Mouse (Mus musculus): ENCODE data around the gene Rnh1. TPM values are rescaled to one million over a fixed set of nuclear protein-coding genes. Genes with fewer than 3 reads are reported as not detected.
A peak's percentile ranks its signal among the peaks of the same experiment; 100 is the strongest.

The Rnh1 gene
- total and polyA plus RNA-seq, 3 experiments = 84.7 to 133 (median 95.5) TPM

DNA sequence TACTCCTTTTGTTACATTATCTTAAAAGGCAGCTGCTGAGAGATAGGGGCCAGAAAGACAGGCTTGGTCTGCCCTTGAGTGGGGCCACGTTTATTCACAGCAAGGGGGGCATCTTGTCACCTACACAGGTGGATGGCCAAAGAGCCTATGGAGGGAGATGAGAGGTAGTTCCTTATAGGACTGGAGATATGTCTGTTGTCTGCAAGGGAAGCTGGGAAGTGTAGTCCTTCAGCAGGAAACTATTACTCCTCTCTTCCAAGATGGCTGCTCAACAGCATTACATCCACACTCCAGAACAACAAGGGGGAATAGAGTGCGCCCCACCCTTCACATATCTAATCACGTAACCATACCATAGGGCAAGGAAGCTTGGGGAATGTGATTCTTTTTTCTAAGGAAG is 53.2 kb downstream of the Rnh1 start:
- no peak for DNase-seq (ENCODE audit: extremely low read depth)
- Histone ChIP-seq H3K4me2 (ENCODE audit: insufficient read depth, low read depth, poor library complexity, severe bottlenecking) (no peak overlapping the region), H3K9ac (ENCODE audit: insufficient read depth, low read depth) (no peak overlapping the region), H3K27ac (ENCODE audit: insufficient read depth, low read depth) (no peak overlapping the region), H3K79me2 (replicated peaks; ENCODE audit: control insufficient read depth, extremely low read depth, insufficient read depth, poor library complexity, severe bottlenecking) (no peaks in the 10 kb centered on the region), H3K4me1 (ENCODE audit: control insufficient read depth in 1 of 2, insufficient read depth in 2 of 2) (peaks cover 0 to 3% of the 10 kb centered on the region in 2 experiments; a peak in 2 of 4 replicates), H3K36me3 (replicated peaks in 1 of 2; ENCODE audit: control insufficient read depth in 1 of 2, insufficient read depth in 1 of 2, low read length in 1 of 2) (no peaks in the 10 kb centered on the region), H3K27me3 (replicated peaks) (peaks cover 20% of the 10 kb centered on the region), H3K9me3 (replicated peaks; ENCODE audit: low read length) (no peaks in the 10 kb centered on the region), H3K4me3 (replicated peaks in 1 of 3; ENCODE audit: low read depth in 2 of 3, low read length in 2 of 3, poor library complexity in 1 of 3) (no peak overlapping the region)
- TF ChIP-seq E2F4 (IDR thresholded peaks at IDR 0.05; ENCODE audit: insufficient replicate concordance, low read depth, low read length) = no peak
- TF ChIP-seq MEF2A (IDR thresholded peaks at IDR 0.05; ENCODE audit: borderline replicate concordance, low read depth, low read length) = no peak
- peak; percentile 56 for TF ChIP-seq HCFC1 (IDR thresholded peaks at IDR 0.05; ENCODE audit: low read depth, low read length)
- TF ChIP-seq EP300 (IDR thresholded peaks at IDR 0.05; ENCODE audit: low read length) = no peak
- TF ChIP-seq RAD21 (IDR thresholded peaks at IDR 0.05; ENCODE audit: low read depth, low read length) = no peak
- no peak for TF ChIP-seq CHD1 (IDR thresholded peaks at IDR 0.05; ENCODE audit: low read depth, low read length)
- TF ChIP-seq TCF12 (IDR thresholded peaks at IDR 0.05; ENCODE audit: low read depth, low read length) = no peak
- dilution Hi-C loops (cut with MboI; ENCODE audit: extremely low pct_ligation_motif_present, extremely low pct_unique_long_range_greater_than_20kb, low sequenced_read_pairs) = no loop called here
- in situ Hi-C loops (cut with MboI; ENCODE audit: low pct_ligation_motif_present, low pct_unique_long_range_greater_than_20kb, low sequenced_read_pairs) = no loop called here

DNA sequence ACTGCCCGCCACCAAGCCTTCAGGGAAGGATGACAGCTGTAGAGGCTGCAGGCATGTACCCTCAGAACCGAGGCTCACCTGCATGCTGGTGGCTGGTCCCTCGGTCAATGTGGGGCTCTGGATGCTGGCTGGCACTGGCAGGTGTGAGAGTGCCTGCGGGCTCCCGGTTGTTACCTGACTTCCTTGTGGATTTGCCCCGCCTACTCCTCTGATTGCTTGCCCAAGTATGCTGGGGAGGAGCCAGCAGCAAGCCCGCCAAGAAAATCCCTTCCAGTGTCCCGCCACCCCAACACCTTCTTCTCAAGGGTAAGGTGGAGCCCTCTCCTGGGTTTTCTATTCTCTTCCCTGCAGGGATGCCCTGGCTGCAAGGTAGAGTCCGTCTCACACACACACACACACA is 55.0 kb downstream of the Rnh1 start, which contains the start of gene Ano9:
TSS of gene Ano9 (minus strand) at position 171 of the 400 bp plus-strand sequence.
- Histone ChIP-seq H3K27me3 (replicated peaks) (peaks cover 30% of the 10 kb centered on the region), H3K4me1 (ENCODE audit: control insufficient read depth in 1 of 2, insufficient read depth in 2 of 2) (no peaks in the 10 kb centered on the region; a peak in 1 of 4 replicates), H3K27ac (ENCODE audit: insufficient read depth, low read depth) (no peak within 1 kb of the TSS), H3K4me2 (ENCODE audit: insufficient read depth, low read depth, poor library complexity, severe bottlenecking) (no peak within 1 kb of the TSS), H3K9me3 (replicated peaks; ENCODE audit: low read length) (no peaks in the 10 kb centered on the region), H3K9ac (ENCODE audit: insufficient read depth, low read depth) (no peak within 1 kb of the TSS), H3K79me2 (replicated peaks; ENCODE audit: control insufficient read depth, extremely low read depth, insufficient read depth, poor library complexity, severe bottlenecking) (no peaks in the 10 kb centered on the region), H3K36me3 (replicated peaks in 1 of 2; ENCODE audit: control insufficient read depth in 1 of 2, insufficient read depth in 1 of 2, low read length in 1 of 2) (no peaks in the 10 kb centered on the region), H3K4me3 (replicated peaks in 1 of 3; ENCODE audit: low read depth in 2 of 3, low read length in 2 of 3, poor library complexity in 1 of 3) (no peak within 1 kb of the TSS)
- no peak for DNase-seq (ENCODE audit: extremely low read depth)
- in situ Hi-C loops (cut with MboI; ENCODE audit: low pct_ligation_motif_present, low pct_unique_long_range_greater_than_20kb, low sequenced_read_pairs) (no loop called here), dilution Hi-C loops (cut with MboI; ENCODE audit: extremely low pct_ligation_motif_present, extremely low pct_unique_long_range_greater_than_20kb, low sequenced_read_pairs) (no loop called here)
- TF ChIP-seq PAX5 (IDR thresholded peaks at IDR 0.05; ENCODE audit: low read length) (no peak), SIN3A (IDR thresholded peaks at IDR 0.05; ENCODE audit: low read length) (no peak), SMC3 (IDR thresholded peaks at IDR 0.05; ENCODE audit: low read depth, low read length) (no peak), MAX (IDR thresholded peaks at IDR 0.05; ENCODE audit: low read length) (no peak)

DNA sequence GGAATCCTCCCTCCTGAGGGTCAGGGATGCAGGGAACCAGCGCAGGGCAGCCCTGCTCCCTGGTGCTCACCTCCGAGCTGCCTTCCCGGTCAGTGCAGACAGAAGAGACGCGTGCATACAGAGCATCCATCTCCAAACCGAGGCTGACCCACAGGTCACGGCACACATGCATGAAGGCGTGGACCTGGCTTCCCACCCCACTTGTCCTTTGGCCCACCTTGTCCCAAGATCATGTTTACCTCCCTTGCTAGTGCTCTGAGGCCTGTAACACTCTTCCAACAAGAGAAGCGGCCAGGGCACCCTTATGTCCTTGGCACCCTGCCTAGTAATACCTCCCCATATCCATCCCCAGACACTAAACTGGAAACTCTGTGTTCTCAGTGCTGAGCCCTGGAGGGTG is 56.8 kb downstream of the Rnh1 start:
- in situ Hi-C loops (cut with MboI; ENCODE audit: low pct_ligation_motif_present, low pct_unique_long_range_greater_than_20kb, low sequenced_read_pairs) = no loop called here
- no peaks in the 10 kb centered on the region for H3K79me2 ChIP-seq (replicated peaks; ENCODE audit: control insufficient read depth, extremely low read depth, insufficient read depth, poor library complexity, severe bottlenecking)
- no peak overlapping the region for H3K4me2 ChIP-seq (ENCODE audit: insufficient read depth, low read depth, poor library complexity, severe bottlenecking)
- no peaks in the 10 kb centered on the region; a peak in 1 of 4 replicates for H3K4me1 ChIP-seq (ENCODE audit: control insufficient read depth in 1 of 2, insufficient read depth in 2 of 2)
- no peaks in the 10 kb centered on the region for H3K36me3 ChIP-seq (replicated peaks in 1 of 2; ENCODE audit: control insufficient read depth in 1 of 2, insufficient read depth in 1 of 2, low read length in 1 of 2)
- H3K9me3 ChIP-seq (replicated peaks; ENCODE audit: low read length) = no peaks in the 10 kb centered on the region
- H3K4me3 ChIP-seq (replicated peaks in 1 of 3; ENCODE audit: low read depth in 2 of 3, low read length in 2 of 3, poor library complexity in 1 of 3) = no peak overlapping the region
- peaks cover 37% of the 10 kb centered on the region for H3K27me3 ChIP-seq (replicated peaks)
- no peak for DNase-seq (ENCODE audit: extremely low read depth)
- H3K9ac ChIP-seq (ENCODE audit: insufficient read depth, low read depth) = no peak overlapping the region
- no peak for TF ChIP-seq HCFC1 (IDR thresholded peaks at IDR 0.05; ENCODE audit: low read depth, low read length)
- no peak for TF ChIP-seq USF1 (IDR thresholded peaks at IDR 0.05; ENCODE audit: low read depth, low read length)
- TF ChIP-seq RAD21 (IDR thresholded peaks at IDR 0.05; ENCODE audit: low read depth, low read length) = no peak
- no peak for TF ChIP-seq ZMIZ1 (IDR thresholded peaks at IDR 0.05; ENCODE audit: low read depth, low read length)
- no peak for TF ChIP-seq MAFK (IDR thresholded peaks at IDR 0.05; ENCODE audit: insufficient replicate concordance, low read length)
- TF ChIP-seq KAT2A (IDR thresholded peaks at IDR 0.05; ENCODE audit: insufficient replicate concordance, low read length) = no peak
- no peak for TF ChIP-seq SIN3A (IDR thresholded peaks at IDR 0.05; ENCODE audit: low read length)
- TF ChIP-seq TCF12 (IDR thresholded peaks at IDR 0.05; ENCODE audit: low read depth, low read length) = no peak
- TF ChIP-seq TBP (conservative IDR thresholded peaks at IDR 0.05; ENCODE audit: low read depth, low read length) = no peak
- TF ChIP-seq NRF1 (IDR thresholded peaks at IDR 0.05; ENCODE audit: low read depth, low read length) = no peak
- no peak for TF ChIP-seq MAZ (IDR thresholded peaks at IDR 0.05; ENCODE audit: low read depth, low read length)
- TF ChIP-seq CHD2 (IDR thresholded peaks at IDR 0.05; ENCODE audit: low read length) = no peak
- TF ChIP-seq MEF2A (IDR thresholded peaks at IDR 0.05; ENCODE audit: borderline replicate concordance, low read depth, low read length) = no peak
- no peak for TF ChIP-seq GABPA (IDR thresholded peaks at IDR 0.05; ENCODE audit: insufficient replicate concordance, low read depth, low read length)
- no peak overlapping the region for H3K27ac ChIP-seq (ENCODE audit: insufficient read depth, low read depth)
- dilution Hi-C loops (cut with MboI; ENCODE audit: extremely low pct_ligation_motif_present, extremely low pct_unique_long_range_greater_than_20kb, low sequenced_read_pairs) = no loop called here

Measured in CH12.LX (cell line).